Mouse (Mus musculus): ENCODE data around the gene Clic4.

GRCm38 (mm10) chr4:135296565-135296964 is 24.0 kb upstream of the Clic4 start:
- TF ChIP-seq CTCF (IDR thresholded peaks at IDR 0.05; ENCODE audit: borderline replicate concordance, control insufficient read depth, extremely low read depth, insufficient read depth, low read length, poor library complexity): no peak
- no peak for TF ChIP-seq POLR2A (IDR thresholded peaks at IDR 0.05; ENCODE audit: control insufficient read depth, extremely low read depth, insufficient read depth, low read length, poor library complexity)

All from thymus, adult 2 months (tissue).